Mouse (Mus musculus) bone marrow, adult 2 months (tissue): ENCODE measurements at regions not wholly inside any gene's neighbourhood (a gene's known extent, or its start where the extent isn't known, plus 50 kb on each side); places are given as distances from the start of the nearest gene placed in this dataset.

ENCODE experiments used
- H3K27ac ChIP-seq: fragments of 200-500 bp; 2 replicates; pipeline ENCODE4 v1.5.1; 2012; ENCODE audit warnings: low read depth, mild to moderate bottlenecking, control low read depth, inconsistent platforms, low read length; ENCODE audit not compliant: control insufficient read depth, poor library complexity, insufficient read depth
- H3K4me1 ChIP-seq: fragments of 200-500 bp; 2 replicates; pipeline ENCODE4 v1.6.1; 2011; ENCODE audit warnings: low read length; ENCODE audit not compliant: control insufficient read depth, insufficient read depth
- H3K4me3 ChIP-seq: fragments of 200-500 bp; replicated peaks from 2 replicates; pipeline ENCODE3; 2011; ENCODE audit warnings: mild to moderate bottlenecking, low read depth, low read length, control low read depth; ENCODE audit not compliant: control insufficient read depth
- CTCF ChIP-seq: fragments of 200-500 bp; IDR thresholded peaks from 2 replicates; pipeline ENCODE4 v1.5.1; 2011; ENCODE audit warnings: low read length, control low read depth; ENCODE audit not compliant: control insufficient read depth, insufficient read depth
- POLR2A ChIP-seq: fragments of 200-500 bp; IDR thresholded peaks from 2 replicates; pipeline ENCODE4 v1.6.1; 2011; ENCODE audit warnings: low read depth, mild to moderate bottlenecking, control low read depth, low read length, borderline replicate concordance; ENCODE audit not compliant: control insufficient read depth
- WGBS: fragments of 180-500 bp; shearing (Covaris S2); methylation state at CpG from one replicate; pipeline ENCODE4 v1.1.7; 2018; 5-methylcytosine and 5-hydroxymethylcytosine counted together

DNA sequence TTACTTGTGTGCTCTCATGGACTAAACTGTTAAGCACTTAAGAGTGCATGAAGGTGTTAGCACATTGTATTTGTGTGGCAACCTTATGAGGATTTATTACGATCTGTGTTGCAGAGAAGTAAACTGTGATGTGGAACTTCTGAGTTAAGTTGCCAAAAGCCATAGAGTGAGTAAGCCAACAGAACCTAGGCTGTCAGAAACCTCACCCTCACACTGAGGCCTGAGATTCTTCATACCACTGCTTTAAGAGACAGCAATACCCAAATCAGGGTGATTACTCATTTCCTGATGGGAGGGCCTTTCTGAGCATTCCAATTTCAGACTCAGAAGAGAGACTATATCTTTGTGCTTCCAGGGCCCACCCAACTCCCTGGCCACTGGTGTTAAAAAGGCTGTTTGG, 140.5 kb upstream of the Mctp2 start:
- Histone ChIP-seq H3K27ac (no peak overlapping the region), H3K4me1 (no peaks in the 10 kb centered on the region), H3K4me3 (no peak overlapping the region)
- no peak for TF ChIP-seq CTCF
- TF ChIP-seq POLR2A, result no peak
- WGBS, result 81% methylated on average over 1 of the region's 1 CpGs

DNA sequence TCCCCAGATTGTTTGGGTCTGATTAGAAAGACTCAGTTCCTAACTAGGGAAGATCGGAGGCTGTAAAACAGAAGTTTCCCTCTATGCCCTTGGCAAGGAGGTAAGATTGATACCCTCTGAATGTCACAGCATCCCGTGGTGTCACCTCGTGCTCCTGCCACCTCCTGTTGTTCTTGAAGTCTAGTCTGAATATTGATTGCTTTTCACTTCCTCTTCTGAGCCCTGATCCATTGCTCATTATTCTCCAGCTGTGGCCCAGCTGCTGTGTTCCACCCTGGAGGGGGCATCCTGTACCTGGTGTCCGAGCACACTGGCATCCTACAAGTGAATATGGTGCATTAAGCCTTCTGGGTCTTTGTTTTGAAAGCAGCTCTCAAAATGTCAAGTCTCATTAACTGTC, 156.6 kb upstream of the Mctp2 start:
- H3K4me1 ChIP-seq, result no peaks in the 10 kb centered on the region
- 50% methylated on average over 4 of the region's 4 CpGs for WGBS

DNA sequence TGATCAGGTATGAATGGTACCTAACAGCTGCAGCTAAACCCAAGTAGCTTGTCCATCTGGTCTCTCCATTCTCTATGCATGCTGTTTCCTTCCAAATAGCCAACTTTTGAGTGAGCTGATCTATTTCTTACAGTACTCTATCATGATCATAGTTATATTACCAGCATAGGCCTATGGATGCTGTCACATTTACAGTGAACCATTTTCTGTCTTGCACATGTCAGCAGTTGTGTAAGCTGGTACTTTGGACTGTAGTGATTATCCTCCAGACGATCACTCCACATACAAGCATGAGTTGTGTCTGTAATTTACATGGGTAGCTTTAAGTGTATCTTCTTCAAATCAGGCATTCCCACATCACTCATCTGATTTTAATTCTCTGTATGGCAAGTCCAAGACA, 158.2 kb upstream of the Mctp2 start:
- Histone ChIP-seq H3K4me3 (no peak overlapping the region), H3K27ac (no peak overlapping the region), H3K4me1 (no peaks in the 10 kb centered on the region)
- 82% methylated on average over 1 of the region's 1 CpGs for whole genome bisulfite sequencing
- TF ChIP-seq POLR2A (no peak), CTCF (no peak)

More for the DNA sequence above, 156.6 kb upstream of the Mctp2 start:
- H3K4me3 ChIP-seq, result no peak overlapping the region
- TF ChIP-seq POLR2A (no peak), CTCF (no peak)
- no peak overlapping the region for H3K27ac ChIP-seq

DNA sequence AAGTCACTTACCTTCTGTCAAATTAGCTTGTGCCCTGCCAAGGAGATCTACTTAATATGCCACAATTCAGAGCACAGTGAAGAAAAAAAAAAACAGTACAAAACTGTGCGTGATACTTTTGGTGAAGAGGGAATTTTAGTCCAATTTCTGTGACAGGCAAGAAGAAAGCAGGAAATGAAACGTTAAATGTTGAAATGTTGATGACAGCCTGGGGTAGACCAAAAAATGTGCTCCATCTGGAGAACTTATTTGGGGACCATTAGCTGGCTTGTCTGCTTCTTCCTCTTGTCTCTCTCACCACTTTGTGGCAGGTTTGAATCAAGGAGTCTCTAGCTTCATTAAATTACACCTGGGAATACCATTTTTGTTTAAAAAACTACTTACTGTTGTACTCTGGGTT, 163.3 kb upstream of the Mctp2 start:
- Histone ChIP-seq H3K4me1 (no peaks in the 10 kb centered on the region), H3K4me3 (no peak overlapping the region), H3K27ac (no peak overlapping the region)
- 17% methylated on average over 2 of the region's 2 CpGs for WGBS
- TF ChIP-seq POLR2A (no peak), CTCF (no peak)

DNA sequence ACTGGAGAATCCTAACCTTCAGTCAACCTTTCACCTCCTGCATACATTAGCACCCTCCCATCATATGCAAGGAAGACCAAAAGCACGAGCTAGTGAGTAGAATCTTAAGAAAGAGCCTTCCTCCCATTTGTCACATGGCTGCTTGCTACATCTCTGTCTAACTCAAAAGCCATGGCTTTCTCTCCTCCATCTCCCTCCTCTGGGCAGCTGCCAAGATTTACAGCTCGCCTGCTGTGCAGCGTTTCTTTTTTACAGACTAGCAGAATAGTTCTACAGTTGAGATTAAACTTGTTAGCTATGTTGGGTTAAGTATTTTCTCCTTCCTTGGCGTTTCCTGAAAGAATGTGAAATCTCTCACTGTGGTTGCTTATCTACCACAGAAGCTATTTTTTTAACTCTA, 168.3 kb upstream of the Mctp2 start:
- no peaks in the 10 kb centered on the region for H3K4me1 ChIP-seq
- H3K27ac ChIP-seq, result no peak overlapping the region
- 29% methylated on average over 4 of the region's 4 CpGs for WGBS
- no peak overlapping the region for H3K4me3 ChIP-seq
- no peak for TF ChIP-seq POLR2A

DNA sequence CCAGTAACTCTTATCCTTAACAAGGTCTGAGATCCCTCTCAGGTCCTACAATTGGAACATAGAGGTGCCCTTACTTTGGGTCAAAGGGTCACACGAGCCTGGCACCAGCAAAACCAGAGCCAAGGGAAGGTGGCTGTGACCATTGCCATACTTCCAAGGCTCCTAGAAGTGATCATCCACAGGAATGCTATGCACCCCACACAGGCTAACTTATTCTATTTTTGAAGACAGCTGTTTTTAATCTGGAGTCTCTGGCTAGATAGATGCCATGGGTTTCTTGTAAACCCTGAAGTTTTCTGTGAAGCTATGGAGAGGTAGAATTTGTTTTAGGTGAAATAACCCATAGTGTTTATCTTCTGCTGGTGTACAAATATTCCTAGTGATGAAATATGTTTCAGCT, 172.5 kb upstream of the Mctp2 start:
- no peak overlapping the region for H3K27ac ChIP-seq
- no peak for TF ChIP-seq CTCF
- no peak for TF ChIP-seq POLR2A
- no peak overlapping the region for H3K4me3 ChIP-seq
- WGBS, result 66% methylated on average over 1 of the region's 1 CpGs
- H3K4me1 ChIP-seq, result no peaks in the 10 kb centered on the region

DNA sequence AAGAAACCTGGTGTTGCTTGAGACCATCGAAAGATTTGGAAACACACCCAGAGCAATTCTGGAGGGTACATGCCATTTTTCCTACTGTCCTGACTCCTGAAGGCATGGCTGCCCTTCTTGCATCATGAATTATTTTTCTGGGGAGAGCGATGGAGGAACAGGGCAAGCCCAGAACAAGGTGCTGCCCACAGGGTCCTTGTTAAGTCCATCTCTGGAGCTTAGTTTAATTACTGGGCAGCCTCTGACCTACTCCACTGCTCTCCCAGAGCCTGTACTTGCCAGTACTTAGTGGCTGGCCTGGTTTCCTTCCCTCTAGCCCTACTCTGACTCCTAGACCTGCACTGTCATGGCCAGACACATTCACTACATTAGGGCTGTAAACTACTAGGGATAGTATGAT, 174.9 kb upstream of the Mctp2 start:
- Histone ChIP-seq H3K4me1 (no peaks in the 10 kb centered on the region), H3K4me3 (no peak overlapping the region), H3K27ac (no peak overlapping the region)
- 79% methylated on average over 2 of the region's 2 CpGs for WGBS
- TF ChIP-seq POLR2A (no peak), CTCF (no peak)

DNA sequence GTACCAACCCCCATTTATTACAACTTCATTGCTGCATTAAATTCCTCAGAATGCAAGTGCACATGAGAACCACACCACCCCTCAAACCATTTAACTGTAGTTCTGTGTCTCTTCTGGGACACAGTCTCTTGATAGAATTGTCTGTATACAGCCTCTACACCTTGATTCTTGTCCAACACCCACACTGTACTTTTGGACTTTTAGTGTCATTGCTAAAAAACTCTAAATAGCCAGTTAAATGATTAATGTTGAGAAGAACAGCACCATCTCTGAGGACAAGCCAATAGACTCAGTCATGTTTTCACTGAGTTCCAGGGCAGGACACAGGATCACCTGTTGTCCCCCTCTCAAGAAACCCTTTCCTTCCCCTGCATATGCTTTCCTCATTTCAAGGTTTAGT, 183.8 kb upstream of the Mctp2 start:
- no peaks in the 10 kb centered on the region for H3K4me1 ChIP-seq
- no peak for TF ChIP-seq CTCF
- TF ChIP-seq POLR2A, result no peak
- no peak overlapping the region for H3K4me3 ChIP-seq
- no peak overlapping the region for H3K27ac ChIP-seq

DNA sequence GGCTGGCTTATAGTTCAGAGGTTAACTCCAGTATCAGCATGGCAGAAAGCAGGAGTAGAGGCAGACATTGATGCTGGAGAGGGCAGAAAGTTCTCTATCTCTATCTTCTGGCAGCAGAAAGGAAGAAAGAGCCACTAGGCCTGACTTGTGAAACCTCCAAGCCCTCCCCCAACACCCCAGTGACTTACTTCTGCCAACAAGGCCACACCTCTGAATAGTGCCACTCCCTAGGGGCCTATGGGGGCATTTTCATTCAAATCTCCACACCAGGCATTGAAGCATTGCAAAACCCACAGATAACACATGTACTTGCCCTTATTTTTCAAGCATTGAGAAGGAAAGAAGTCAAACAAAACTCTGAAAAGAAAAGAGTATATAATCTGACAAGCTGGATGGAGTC, 186.9 kb upstream of the Mctp2 start:
- H3K4me3 ChIP-seq, result no peak overlapping the region
- H3K27ac ChIP-seq, result no peak overlapping the region
- no peaks in the 10 kb centered on the region for H3K4me1 ChIP-seq
- TF ChIP-seq CTCF (no peak), POLR2A (no peak)

DNA sequence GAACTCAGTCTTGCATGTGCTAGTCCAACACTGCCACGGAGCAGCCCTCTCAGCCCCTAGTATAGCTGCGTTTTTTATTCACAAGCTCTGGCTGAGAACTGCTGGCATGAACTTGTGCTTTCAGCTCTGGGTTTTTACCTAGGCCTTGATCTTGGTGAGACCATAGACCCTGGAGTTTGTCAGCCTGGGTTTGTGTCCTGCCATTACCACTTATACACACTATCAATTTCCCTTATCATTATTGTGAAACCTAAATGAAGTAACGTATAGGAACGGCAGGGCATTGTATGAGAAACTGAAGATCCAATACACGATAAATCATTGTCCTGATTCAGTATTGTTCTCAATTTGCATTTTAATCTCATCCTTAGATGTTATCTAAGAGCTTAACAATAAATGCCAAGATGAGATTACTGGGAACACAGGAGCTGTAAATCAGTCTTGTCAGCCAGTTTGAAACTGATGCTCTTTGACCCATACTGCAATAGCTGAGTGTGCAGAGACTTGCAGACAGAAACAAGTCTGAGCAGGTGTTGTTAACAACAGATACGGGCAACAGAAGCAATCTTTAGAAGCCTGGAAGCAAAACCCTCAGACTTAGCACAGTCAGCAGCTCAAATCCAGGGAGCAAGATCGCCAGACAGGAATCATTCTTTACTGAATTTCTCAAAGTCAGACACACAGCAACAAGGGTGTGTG, 190.7 kb upstream of the Mctp2 start:
- Histone ChIP-seq H3K4me3 (no peak overlapping the region), H3K4me1 (no peaks in the 10 kb centered on the region), H3K27ac (no peak overlapping the region)
- 60% methylated on average over 7 of the region's 7 CpGs for WGBS
- TF ChIP-seq POLR2A (no peak), CTCF (no peak)
